11 mouse cellular contexts compared by ENCODE assay signal in genomic region chr1:164261553-164261952, GRCm38 (mm10). TPM values are rescaled to one million over a fixed set of nuclear protein-coding genes. Genes with fewer than 3 reads are reported as not detected.
DNase-seq lines count a peak whose midpoint lies in the region; ATAC-seq and TF ChIP-seq lines count a peak whose summit lies in the region.
"Had no signal": no experiment of that assay in that cellular context is flagged by ENCODE, and none has a peak within 500 bp of the region (broad histone marks: within the 10 kb centered on the region; RNA-seq: fewer than 3 reads in every experiment).

No protein-coding gene starts in this region.

- no peaks in the 10 kb centered on the region for H3K9me3 ChIP-seq in stomach, postnatal 0 days (ENCODE audit: control insufficient read depth, low read length)
- H3K9me3 ChIP-seq: neural tube, embryonic 12.5 days had no signal

- TF ChIP-seq EP300 in stomach, postnatal 0 days (optimal IDR thresholded peaks at IDR 0.05): no peak

- no peak for DNase-seq in frontal cortex, postnatal 25 days (ENCODE audit: low spot score in 2 of 2)
- DNase-seq in right cerebral cortex, adult 18-20 months: peak; percentile 46
- DNase-seq in right cerebral cortex, postnatal 25 days: no peak
- DNase-seq in heart, postnatal 10 days: peak; percentile 44 to 47
- no peak for DNase-seq in stomach, postnatal 0 days (ENCODE audit: low spot score)
- no peak for DNase-seq in spleen, adult 18-20 months
- no peak for DNase-seq in left cerebral cortex, adult 11 months (ENCODE audit: low spot score)
- DNase-seq: thymus, adult 2 months had no signal

- H3K4me2 ChIP-seq in stomach, postnatal 0 days (replicated peaks; ENCODE audit: low read depth): no peak overlapping the region
- H3K4me2 ChIP-seq: neural tube, embryonic 12.5 days had no signal

- no peak overlapping the region for H3K27ac ChIP-seq in stomach, postnatal 0 days (replicated peaks)
- H3K27ac ChIP-seq: neural tube, embryonic 12.5 days had no signal

- no peaks in the 10 kb centered on the region for H3K27me3 ChIP-seq in stomach, postnatal 0 days (ENCODE audit: control insufficient read depth, insufficient read depth, low read length)
- H3K27me3 ChIP-seq: CH12.LX; neural tube, embryonic 12.5 days had no signal

- peak; percentile 92 for ATAC-seq in frontal cortex, adult (ENCODE audit: low TSS enrichment)
- ATAC-seq in stomach, postnatal 0 days (ENCODE audit: low FRiP score, low TSS enrichment): peak; percentile 56; the same call in 1 of the 2 replicates

- peaks cover 17% of the 10 kb centered on the region for H3K36me3 ChIP-seq in stomach, postnatal 0 days (ENCODE audit: control insufficient read depth, insufficient read depth, low read length)

- no peak overlapping the region for H3K4me3 ChIP-seq in stomach, postnatal 0 days (ENCODE audit: low read depth, low read length)
- H3K4me3 ChIP-seq: neural tube, embryonic 12.5 days had no signal

- intact Hi-C loops in heart, postnatal 10 days (cut with DNase I): no loop called here

- WGBS in stomach, postnatal 0 days: 57% methylated on average over 7 of the region's 7 CpGs

- H3K9ac ChIP-seq in stomach, postnatal 0 days (ENCODE audit: low read length): no peak overlapping the region
- H3K9ac ChIP-seq: neural tube, embryonic 12.5 days had no signal

- H3K4me1 ChIP-seq in stomach, postnatal 0 days (replicated peaks; ENCODE audit: control insufficient read depth, insufficient read depth): no peaks in the 10 kb centered on the region
- H3K4me1 ChIP-seq: neural tube, embryonic 12.5 days had no signal

- no peak for TF ChIP-seq CTCF in stomach, postnatal 0 days (IDR thresholded peaks at IDR 0.05; ENCODE audit: low read depth)

RNA-seq across cellular contexts. Expression of gene Slc19a2, which starts 12.7 kb away (rescaled TPM):
- total RNA-seq in heart, postnatal 10 days (2021): 1 to 10 TPM; 6.7 to 7.2 TPM
- polyA plus RNA-seq in stomach, postnatal 0 days (2015; fragmentation: Nextera tagmentation; extraction: Ambion mirVana): 14.8 and 15.3 TPM in 2 replicates

RNA-seq across cellular contexts. Expression of gene Ccdc181, which starts 13.8 kb away (rescaled TPM):
- 1 to 10 TPM; 7.0 to 7.7 TPM for total RNA-seq in heart, postnatal 10 days (2021)
- polyA plus RNA-seq in stomach, postnatal 0 days (2015; fragmentation: Nextera tagmentation; extraction: Ambion mirVana): 7.5 and 8.6 TPM in 2 replicates

RNA-seq across cellular contexts. Expression of gene Nme7, which starts 42.4 kb away (rescaled TPM):
- 1 to 10 TPM; 5.8 to 6.2 TPM for total RNA-seq in heart, postnatal 10 days (2021)
- polyA plus RNA-seq in stomach, postnatal 0 days (2015; fragmentation: Nextera tagmentation; extraction: Ambion mirVana): 14.9 and 17.8 TPM in 2 replicates

RNA-seq across cellular contexts. Expression of gene Blzf1, which starts 45.7 kb away (rescaled TPM):
- total RNA-seq in heart, postnatal 10 days (2021): 10 to 100 TPM; 26.0 to 27.9 TPM
- polyA plus RNA-seq in stomach, postnatal 0 days (2015; fragmentation: Nextera tagmentation; extraction: Ambion mirVana): 48.7 and 50.5 TPM in 2 replicates

Comparison
In these comparisons a context has a peak if more than half of its experiments do, and no peak if none do; other contexts are left out.
1. DNase-seq: peak in right cerebral cortex, adult 18-20 months (single experiment) and heart, postnatal 10 days (2 of 2); none in frontal cortex, postnatal 25 days (0 of 2), right cerebral cortex, postnatal 25 days (single experiment), stomach, postnatal 0 days (single experiment), spleen, adult 18-20 months (0 of 2) and left cerebral cortex, adult 11 months (single experiment).